Mouse (Mus musculus) ovary, postnatal 36 days (tissue): ENCODE data around the gene Clec12a.

Experiments used
- DNase-seq: peaks from one replicate; pipeline ENCODE4 v3.0.0; 2022; ENCODE audit warnings: low spot score, mixed read lengths

The Clec12a gene

GRCm38 (mm10) chr6:129374937-129375471 is 32.5 kb downstream of the Clec12a start:
- no peak for DNase-seq

DNA sequence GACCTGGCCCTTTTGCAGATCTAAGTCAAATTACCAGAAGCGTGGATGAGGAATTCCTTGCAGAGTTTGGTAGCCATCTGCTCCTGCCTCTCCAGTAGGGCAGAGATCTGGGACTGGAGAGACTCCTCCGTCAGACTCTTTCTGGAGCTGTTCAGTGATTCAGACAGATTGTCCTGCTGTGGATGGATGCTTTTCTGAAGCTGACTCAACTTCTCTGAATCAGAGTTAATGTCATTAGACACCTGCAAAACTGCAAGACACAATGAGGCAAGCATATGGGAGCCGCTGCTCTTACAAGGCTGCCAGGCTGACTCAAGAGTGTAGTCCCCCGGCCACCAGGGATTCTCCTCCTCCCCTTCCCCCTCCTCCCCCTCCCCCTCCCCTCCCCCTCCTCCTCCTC is 38.0 kb downstream of the Clec12a start:
- DNase-seq = no peak

DNA sequence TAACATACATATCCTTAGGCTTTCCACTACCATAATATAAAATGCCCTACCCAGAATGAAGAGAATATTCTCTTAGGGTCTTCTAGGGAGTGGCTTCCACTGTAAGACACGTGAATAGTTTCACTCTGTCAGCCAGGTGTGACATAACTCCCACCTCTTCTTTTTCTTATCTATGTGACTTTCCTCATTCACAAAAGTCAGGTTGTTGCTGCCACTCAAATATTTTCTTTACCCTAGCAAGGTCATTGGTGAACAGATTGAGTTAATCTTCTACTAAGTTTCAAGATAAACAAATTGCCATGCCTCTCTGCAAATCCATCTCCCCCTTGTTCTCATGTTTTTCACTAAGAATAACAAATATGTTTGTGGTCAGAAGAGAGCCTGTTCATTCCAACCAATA is 39.2 kb downstream of the Clec12a start:
- DNase-seq = no peak

- DNase-seq = no peak
These were observed 41.0 kb downstream of the Clec12a start for GRCm38 (mm10) chr6:129383466-129383865.

- no peak for DNase-seq
These were observed 42.5 kb downstream of the Clec12a start for GRCm38 (mm10) chr6:129385000-129385399.

DNA sequence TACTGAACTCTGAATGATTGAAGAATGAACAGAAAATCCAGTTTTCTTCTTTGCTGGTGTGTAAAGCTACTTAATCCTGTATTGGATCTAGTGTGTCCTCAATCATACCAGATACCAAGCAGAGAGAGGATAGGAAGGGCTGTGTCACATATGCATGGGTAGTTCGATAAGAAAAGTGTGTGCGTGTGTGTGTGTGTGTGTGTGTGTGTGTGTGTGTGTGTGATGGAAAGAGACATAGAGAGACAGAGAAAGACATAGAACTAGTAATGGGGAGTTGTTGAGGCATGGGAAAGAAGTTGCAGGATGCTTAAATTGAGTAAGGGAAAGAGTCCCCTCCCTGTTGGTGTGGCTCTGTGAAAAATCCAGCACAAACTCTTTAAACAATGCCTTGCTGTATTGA is 43.3 kb downstream of the Clec12a start, which contains the start of gene Clec12b:
TSS of gene Clec12b (minus strand) at position 101 of the 400 bp plus-strand sequence.
- no peak for DNase-seq

- no peak for DNase-seq
These were observed 50.7 kb downstream of the Clec12a start for GRCm38 (mm10) chr6:129393087-129393720.

DNA sequence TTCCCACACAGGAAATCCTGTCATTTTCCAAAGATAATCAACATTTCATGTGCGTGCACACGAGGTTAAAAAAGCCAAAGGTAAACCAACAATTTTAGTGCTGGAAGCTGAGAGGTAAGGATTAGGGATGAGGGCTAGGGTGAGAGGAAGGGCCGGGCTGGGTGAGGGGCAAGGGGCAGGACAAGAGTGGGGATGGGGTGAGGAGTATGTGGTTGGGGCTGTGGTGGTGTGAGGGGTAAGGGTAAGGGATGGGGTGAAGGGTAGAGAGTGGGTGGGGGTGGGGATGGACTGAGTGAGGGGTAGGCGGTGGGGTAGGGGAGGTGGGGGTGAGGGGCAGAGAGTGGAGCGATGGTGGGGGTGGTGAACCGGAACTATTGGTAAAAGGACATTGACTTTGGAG is 51.2 kb downstream of the Clec12a start:
- no peak for DNase-seq

DNA sequence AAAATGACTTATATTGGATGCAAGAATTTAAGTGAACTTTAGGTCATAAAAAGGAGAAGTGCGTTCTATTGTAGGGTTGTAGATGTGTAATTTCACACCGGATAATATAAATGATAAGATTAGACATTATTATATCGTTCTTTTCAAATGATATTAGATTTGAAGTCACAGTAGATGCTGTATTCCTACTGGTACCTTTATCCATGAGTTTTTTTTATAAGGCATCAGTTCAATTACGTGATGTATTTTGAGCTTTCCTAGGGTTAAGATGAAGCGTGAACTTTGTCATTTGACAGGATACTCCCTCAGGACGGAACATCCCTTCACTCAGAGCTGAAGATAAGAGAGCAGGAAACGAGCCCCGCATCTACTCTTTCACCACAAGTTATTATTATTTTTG is 54.5 kb downstream of the Clec12a start, which contains the start of gene Clec1b:
TSS of gene Clec1b (plus strand) at position 301 of the 400 bp plus-strand sequence.
- DNase-seq = no peak

DNA sequence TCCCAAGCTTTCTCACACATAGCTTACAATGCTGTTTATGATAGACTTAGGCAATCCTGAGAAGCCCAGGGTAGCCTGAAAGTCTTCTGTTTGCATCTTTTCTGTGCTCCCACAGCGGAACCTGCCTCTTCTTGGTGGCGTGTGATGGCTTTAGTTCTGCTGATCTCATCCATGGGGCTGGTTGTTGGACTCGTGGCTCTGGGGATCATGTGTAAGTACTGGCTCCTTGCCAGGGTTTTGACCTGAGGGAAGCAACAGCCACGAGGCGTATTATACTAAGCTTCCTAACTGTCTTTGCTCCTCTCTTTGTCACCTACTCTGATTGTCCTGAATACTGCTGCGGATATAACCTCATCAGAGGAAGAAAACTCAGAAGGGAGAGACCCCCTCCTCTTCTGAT is 57.5 kb downstream of the Clec12a start:
- DNase-seq = no peak

- DNase-seq = no peak
These were observed 59.9 kb downstream of the Clec12a start for GRCm38 (mm10) chr6:129402404-129402803.

DNA sequence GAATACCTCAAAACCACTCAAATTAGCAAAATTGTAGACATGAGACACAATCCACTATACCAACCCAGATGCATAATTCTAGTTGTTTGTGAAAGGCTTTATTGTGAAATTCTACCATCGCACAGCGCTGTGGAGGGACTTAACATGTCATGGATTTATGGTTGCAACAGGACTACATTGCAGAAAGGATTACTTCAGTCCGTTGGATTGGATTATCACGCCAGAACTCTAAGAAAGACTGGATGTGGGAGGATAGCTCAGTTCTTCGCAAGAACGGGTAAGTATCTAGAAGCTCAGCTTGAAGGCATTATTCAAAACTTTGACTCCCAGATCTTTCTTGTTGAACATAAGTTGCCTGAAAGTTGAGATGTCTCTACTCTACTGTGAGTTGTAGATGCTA is 60.9 kb downstream of the Clec12a start:
- no peak for DNase-seq

GRCm38 (mm10) chr6:129405999-129406398 is 63.5 kb downstream of the Clec12a start:
- DNase-seq = no peak

DNA sequence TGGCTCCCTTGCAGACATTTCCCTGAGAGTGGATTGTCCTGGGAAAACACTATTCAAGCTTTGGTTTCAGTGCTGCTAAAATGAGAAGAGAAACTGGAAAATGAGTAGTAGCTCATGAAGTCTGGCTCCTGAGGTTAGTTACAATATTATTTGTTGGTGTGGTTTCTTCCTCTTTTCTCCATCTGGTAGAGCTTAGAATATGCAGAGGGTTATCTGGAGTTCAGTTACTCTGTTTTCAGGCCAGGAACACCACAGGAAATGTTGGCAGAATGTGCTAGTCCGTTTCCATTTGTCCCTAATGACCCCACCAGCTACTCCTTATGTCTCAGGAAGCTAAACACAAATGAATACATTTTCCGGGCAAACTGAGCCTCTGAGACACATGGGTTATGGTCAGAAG is 64.8 kb downstream of the Clec12a start:
- DNase-seq = no peak

- DNase-seq = no peak
These were observed 66.1 kb downstream of the Clec12a start, which contains the start of gene Clec9a for GRCm38 (mm10) chr6:129408562-129408961. TSS of gene Clec9a (plus strand) at chr6:129408862.

- no peak for DNase-seq
These were observed 71.7 kb downstream of the Clec12a start for GRCm38 (mm10) chr6:129414177-129414576.
